Mouse (Mus musculus) cerebellum, adult 9-11 months (tissue): ENCODE results near the gene 2810006K23Rik.
"Not testable (repeated sequence)": the region's sequence is repeated elsewhere in the genome, so short reads cannot be mapped to it uniquely, and the experiment has no call there.

Experiments used
- DNase-seq: peaks from one replicate; pipeline ENCODE4 v3.0.0; 2022

Gene 2810006K23Rik

GRCm38 (mm10) chr5:124327510-124328364, at the start of gene 2810006K23Rik, which contains the start of gene Mphosph9:
Gene 2810006K23Rik (plus strand): TSS chr5:124328089.
Gene Mphosph9 (minus strand): TSS chr5:124327972.
- peak; percentile 100 for DNase-seq

GRCm38 (mm10) chr5:124282854-124283253, 45.0 kb upstream of the 2810006K23Rik start:
- no peak for DNase-seq

- DNase-seq: no peak
Measured at GRCm38 (mm10) chr5:124284330-124284729, 43.6 kb upstream of the 2810006K23Rik start.

GRCm38 (mm10) chr5:124287616-124288247, 40.2 kb upstream of the 2810006K23Rik start:
- DNase-seq: no peak

GRCm38 (mm10) chr5:124290216-124290615, 37.7 kb upstream of the 2810006K23Rik start:
- DNase-seq: no peak

- DNase-seq: no peak
Measured at GRCm38 (mm10) chr5:124293967-124294366, 33.9 kb upstream of the 2810006K23Rik start.

GRCm38 (mm10) chr5:124296475-124296874, 31.4 kb upstream of the 2810006K23Rik start:
- DNase-seq: no peak

- DNase-seq: not testable (repeated sequence)
Measured at GRCm38 (mm10) chr5:124299307-124299706, 28.6 kb upstream of the 2810006K23Rik start.

GRCm38 (mm10) chr5:124300132-124300531, 27.8 kb upstream of the 2810006K23Rik start:
- DNase-seq: no peak

- not testable (repeated sequence) for DNase-seq
Measured at GRCm38 (mm10) chr5:124302853-124303252, 25.0 kb upstream of the 2810006K23Rik start.

- DNase-seq: no peak
Measured at GRCm38 (mm10) chr5:124309155-124309554, 18.7 kb upstream of the 2810006K23Rik start.

- DNase-seq: no peak
Measured at GRCm38 (mm10) chr5:124310091-124310490, 17.8 kb upstream of the 2810006K23Rik start.

GRCm38 (mm10) chr5:124315498-124315897, 12.4 kb upstream of the 2810006K23Rik start:
- peak; percentile 61 for DNase-seq

GRCm38 (mm10) chr5:124315941-124316340, 11.9 kb upstream of the 2810006K23Rik start:
- peak; percentile 90 for DNase-seq

GRCm38 (mm10) chr5:124317648-124318047, 10.2 kb upstream of the 2810006K23Rik start:
- DNase-seq: no peak

- peak; percentile 52 for DNase-seq
Measured at GRCm38 (mm10) chr5:124326829-124327228, 1.1 kb upstream of the 2810006K23Rik start.

GRCm38 (mm10) chr5:124330086-124330485, 2.2 kb downstream of the 2810006K23Rik start:
- no peak for DNase-seq

GRCm38 (mm10) chr5:124334392-124334791, 6.5 kb downstream of the 2810006K23Rik start:
- DNase-seq: peak; percentile 80

- no peak for DNase-seq
Measured at GRCm38 (mm10) chr5:124337103-124337502, 9.2 kb downstream of the 2810006K23Rik start.

GRCm38 (mm10) chr5:124337909-124338308, 10.0 kb downstream of the 2810006K23Rik start:
- no peak for DNase-seq

GRCm38 (mm10) chr5:124338791-124339190, 10.9 kb downstream of the 2810006K23Rik start:
- peak; percentile 86 for DNase-seq

- not testable (repeated sequence) for DNase-seq
Measured at GRCm38 (mm10) chr5:124341753-124342339, 14.0 kb downstream of the 2810006K23Rik start.

GRCm38 (mm10) chr5:124342897-124343296, 15.0 kb downstream of the 2810006K23Rik start:
- DNase-seq: no peak
